Mouse (Mus musculus) right cerebral cortex, postnatal 25 days (tissue): ENCODE measurements around the gene Psg21.
"Not testable (repeated sequence)": the region's sequence is repeated elsewhere in the genome, so short reads cannot be mapped to it uniquely, and the experiment has no call there.

ENCODE experiments used
- DNase-seq: peaks from one replicate; pipeline ENCODE4 v3.0.0; 2022

Gene Psg21

GRCm38 (mm10) chr7:18656625-18657024 lies at the start of gene Psg21:
Psg21 (minus strand) TSS chr7:18656725.
- not testable (repeated sequence) for DNase-seq

- DNase-seq, result no peak
Observed at GRCm38 (mm10) chr7:18686085-18686484, 29.6 kb upstream of the Psg21 start, which contains the start of gene Psg20. Psg20 (minus strand) TSS chr7:18686185.

DNA sequence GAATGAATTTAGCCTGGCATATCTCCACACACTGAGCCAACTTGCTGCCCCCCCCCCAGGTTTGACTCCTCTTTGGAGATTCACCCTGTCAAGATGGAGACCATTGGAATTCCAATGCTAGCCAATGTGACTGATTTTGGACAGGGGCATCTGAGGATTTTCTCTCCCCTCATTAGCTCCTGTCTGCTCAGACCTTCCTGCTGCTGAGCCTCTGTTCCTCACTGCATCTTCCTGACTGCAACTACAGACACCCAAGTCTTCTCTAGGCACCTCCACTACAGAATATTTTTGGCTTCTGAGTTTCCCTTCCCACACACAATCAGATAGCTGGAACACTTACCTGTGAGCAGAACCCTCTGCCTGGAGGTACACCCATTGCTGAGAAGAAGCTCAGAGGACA lies 29.1 kb upstream of the Psg21 start:
- DNase-seq, result no peak

- DNase-seq, result peak; percentile 11
Observed at GRCm38 (mm10) chr7:18679772-18680171, 23.2 kb upstream of the Psg21 start.

DNA sequence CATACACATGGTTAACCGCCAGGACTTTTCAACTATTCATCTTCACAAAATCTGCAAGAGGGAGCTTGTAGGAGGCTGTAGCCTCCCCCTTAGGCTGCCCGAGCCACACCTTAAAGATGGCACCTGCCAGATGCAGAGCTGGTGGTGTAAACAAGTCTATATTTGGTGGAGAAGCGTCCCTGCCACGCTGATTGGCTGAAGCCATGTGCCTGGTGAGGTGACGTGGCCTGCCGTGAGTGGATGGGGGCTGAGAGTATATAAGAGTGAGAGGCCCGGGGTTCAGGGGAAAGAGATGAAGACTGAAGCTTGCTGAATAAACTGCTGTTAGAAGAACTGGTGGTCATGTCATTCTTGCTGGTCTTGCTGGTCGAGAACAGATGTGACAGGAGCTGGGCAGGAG lies 29.6 kb downstream of the Psg21 start:
- not testable (repeated sequence) for DNase-seq

DNA sequence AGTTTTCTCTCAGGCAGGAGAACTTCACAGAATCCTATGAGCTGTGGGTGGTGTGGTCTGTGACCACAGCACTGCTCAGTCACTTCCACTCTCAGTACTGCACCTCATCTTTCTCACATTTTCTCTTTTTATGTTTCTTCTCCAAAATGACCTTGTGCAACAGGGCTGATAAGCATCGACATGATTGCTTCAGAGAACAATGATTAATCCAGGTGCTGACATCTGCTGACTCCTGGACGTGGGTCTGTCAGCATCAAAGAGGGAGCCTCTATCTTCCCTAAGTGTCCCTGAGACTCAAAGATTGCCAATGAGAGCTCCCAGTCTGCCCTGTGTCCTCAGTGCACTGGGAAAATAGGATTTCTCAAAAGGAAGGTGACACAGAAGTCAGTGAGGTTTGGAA lies 40.1 kb downstream of the Psg21 start, which contains the start of gene Psg23:
Gene Psg23 (minus strand): TSS at position 101 of the 400 bp plus-strand sequence.
- not testable (repeated sequence) for DNase-seq
